Mouse (Mus musculus) limb, embryonic 10.5 days (tissue): ENCODE results near the gene Fos. TPM values are rescaled to one million over a fixed set of nuclear protein-coding genes. Genes with fewer than 3 reads are reported as not detected.

Source experiments
- DNase-seq: peaks from one replicate; pipeline ENCODE4 v3.0.0-alpha.2; 2017; ENCODE audit warnings: low spot score
- H3K27ac ChIP-seq: fragments of 300-500 bp; sonication (generic); 2 replicates; pipeline ENCODE4 v1.5.1; 2016; ENCODE audit warnings: mild to moderate bottlenecking
- H3K27me3 ChIP-seq: fragments of 300-500 bp; sonication (generic); 2 replicates; pipeline ENCODE4 v1.6.1; 2016; ENCODE audit warnings: low read depth, mild to moderate bottlenecking; ENCODE audit not compliant: poor library complexity, severe bottlenecking
- H3K36me3 ChIP-seq: fragments of 300-500 bp; sonication (generic); 2 replicates; pipeline ENCODE4 v1.6.1; 2016; ENCODE audit warnings: mild to moderate bottlenecking, moderate library complexity
- H3K4me1 ChIP-seq: fragments of 300-500 bp; sonication (generic); 2 replicates; pipeline ENCODE4 v1.6.1; 2016
- H3K4me3 ChIP-seq: fragments of 300-500 bp; sonication (generic); 2 replicates; pipeline ENCODE4 v1.5.1; 2016; ENCODE audit warnings: mild to moderate bottlenecking, moderate library complexity
- H3K9me3 ChIP-seq: fragments of 300-500 bp; sonication (generic); replicated peaks from 2 replicates; pipeline ENCODE4 v1.6.1; 2016; ENCODE audit warnings: mild to moderate bottlenecking
- WGBS: fragments of 180-500 bp; shearing (Covaris S2); methylation state at CpG from one replicate; pipeline ENCODE4 v1.1.7; 2016; 5-methylcytosine and 5-hydroxymethylcytosine counted together
- polyA plus RNA-seq: library from polyadenylated mRNA; unstranded; fragments of >200 nt; fragmentation: Nextera tagmentation; extraction: Ambion mirVana; gene quantifications from 2 replicates; pipeline ENCODE4 v1.2.1, GENCODE M21; 2016

Fos gene
- polyA plus RNA-seq, 1 experiment from 2014 or later = 0.76 TPM

DNA sequence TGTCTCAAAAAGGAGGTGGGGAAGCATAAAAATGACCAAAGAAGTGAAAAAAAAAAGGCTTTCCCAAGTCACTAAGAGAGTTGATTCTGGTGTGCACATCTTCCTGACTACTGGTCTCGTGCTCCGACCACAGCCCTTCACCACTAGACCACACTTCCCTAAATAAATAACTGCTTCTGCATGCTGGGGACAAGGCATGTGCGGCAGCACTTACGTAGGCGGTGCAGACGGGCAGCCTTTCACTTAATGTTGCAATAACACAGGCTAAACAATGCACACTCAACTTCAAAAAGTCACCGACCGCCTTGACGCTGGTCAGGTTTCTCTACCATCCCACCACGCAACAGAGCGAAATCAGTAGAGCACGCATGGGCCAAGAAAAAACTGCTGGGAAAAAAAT, 5.0 kb upstream of the Fos start:
- Histone ChIP-seq H3K27me3 (peaks cover 24% of the 10 kb centered on the region), H3K36me3 (no peaks in the 10 kb centered on the region), H3K4me3 (no peak overlapping the region), H3K9me3 (no peaks in the 10 kb centered on the region), H3K4me1 (peaks cover 26% of the 10 kb centered on the region), H3K27ac (no peak overlapping the region)
- 92% methylated on average over 12 of the region's 12 CpGs for WGBS
- DNase-seq = no peak

DNA sequence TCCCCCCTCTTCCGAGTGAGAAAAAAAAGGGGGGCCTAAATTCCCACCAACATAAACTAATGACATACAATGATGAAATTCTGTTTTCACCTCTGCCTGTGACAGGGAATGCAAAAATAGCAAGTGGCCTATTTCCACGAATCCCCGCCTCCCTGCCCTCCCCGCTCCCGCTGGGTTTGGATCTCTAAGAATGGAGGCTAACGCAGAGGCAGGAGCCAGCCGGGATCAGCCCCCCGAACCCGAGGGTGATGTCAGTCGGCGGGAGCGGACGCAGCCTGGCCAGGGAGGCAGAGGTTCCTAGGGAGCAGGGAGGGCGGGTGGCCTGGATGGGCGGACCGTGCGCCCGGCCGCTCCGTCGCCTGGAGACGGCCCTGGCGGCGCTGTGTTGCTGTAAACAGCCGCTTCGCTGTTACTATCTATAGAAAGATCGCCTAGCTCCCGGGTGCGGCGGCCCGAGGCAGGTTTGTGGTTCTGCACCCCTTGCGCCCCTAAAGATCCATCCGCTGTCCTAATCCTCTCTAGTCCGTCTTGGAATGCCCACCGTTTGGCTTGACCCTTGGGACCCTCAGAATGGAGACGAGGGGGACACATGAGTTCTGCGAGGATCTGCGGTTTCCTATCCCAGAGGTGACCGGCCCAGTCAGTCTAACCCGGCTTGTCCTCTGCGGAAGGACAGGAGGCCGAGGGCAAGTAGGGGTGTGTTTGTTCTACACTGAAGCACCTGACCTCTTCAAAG, 1.6 kb upstream of the Fos start:
- H3K9me3 ChIP-seq = no peaks in the 10 kb centered on the region
- peak overlapping the region; percentile 61 for H3K4me3 ChIP-seq
- peak overlapping the region; percentile 89 for H3K27ac ChIP-seq
- WGBS = under 1% methylated on average over 42 of the region's 42 CpGs
- H3K4me1 ChIP-seq = peaks cover 49% of the 10 kb centered on the region
- H3K27me3 ChIP-seq = peaks cover 55% of the 10 kb centered on the region
- no peaks in the 10 kb centered on the region for H3K36me3 ChIP-seq
- DNase-seq = peak; percentile 77

DNA sequence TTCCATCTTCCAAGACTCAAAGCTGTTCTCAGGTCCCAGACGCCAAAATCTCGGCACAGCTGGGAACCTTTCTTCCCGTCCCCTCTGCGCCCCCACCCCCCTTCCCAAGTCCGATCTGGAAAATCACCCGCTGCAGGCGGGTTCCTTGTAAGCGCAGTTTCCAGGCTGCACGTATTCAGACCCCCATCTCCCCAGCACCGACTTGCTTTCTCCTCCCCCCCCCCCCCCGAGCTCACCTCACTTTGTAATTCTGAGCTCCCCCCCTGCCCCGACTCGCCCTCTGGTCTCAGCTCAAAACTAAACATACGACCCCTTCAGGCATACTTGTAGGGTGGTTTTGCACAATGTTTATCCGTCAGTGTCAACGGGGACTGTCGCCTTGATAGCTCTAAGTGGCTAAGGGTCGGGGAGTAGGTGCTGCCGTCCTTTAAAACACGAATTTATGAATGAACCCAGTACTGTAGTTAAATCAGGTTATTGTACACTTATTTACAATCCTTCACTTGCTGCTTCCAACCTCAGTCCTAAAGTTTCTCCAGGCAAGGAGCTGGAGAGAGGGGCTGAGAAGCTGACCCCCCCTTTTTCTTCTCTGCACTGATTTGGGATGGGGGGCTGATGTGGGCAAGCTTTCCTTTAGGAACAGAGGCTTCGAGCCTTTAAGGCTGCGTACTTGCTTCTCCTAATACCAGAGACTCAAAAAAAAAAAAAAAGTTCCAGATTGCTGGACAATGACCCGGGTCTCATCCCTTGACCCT, 857 bp upstream of the Fos start:
- H3K4me1 ChIP-seq = peaks cover 49% of the 10 kb centered on the region
- peaks cover 60% of the 10 kb centered on the region for H3K27me3 ChIP-seq
- no peaks in the 10 kb centered on the region for H3K36me3 ChIP-seq

GRCm38 (mm10) chr12:85474298-85475231, 875 bp downstream of the Fos start:
- H3K27me3 ChIP-seq = peaks cover 64% of the 10 kb centered on the region
- peak overlapping the region; percentile 61 for H3K4me3 ChIP-seq
- H3K9me3 ChIP-seq = no peaks in the 10 kb centered on the region
- under 1% methylated on average over 49 of the region's 49 CpGs for WGBS
- H3K27ac ChIP-seq = peak overlapping the region; percentile 89
- peaks cover 60% of the 10 kb centered on the region for H3K4me1 ChIP-seq
- H3K36me3 ChIP-seq = no peaks in the 10 kb centered on the region
- no peak for DNase-seq

More for the DNA sequence above, 857 bp upstream of the Fos start:
- under 1% methylated on average over 22 of the region's 23 CpGs for WGBS
- no peak for DNase-seq
- H3K4me3 ChIP-seq = peak overlapping the region; percentile 61
- peak overlapping the region; percentile 89 for H3K27ac ChIP-seq
- no peaks in the 10 kb centered on the region for H3K9me3 ChIP-seq

DNA sequence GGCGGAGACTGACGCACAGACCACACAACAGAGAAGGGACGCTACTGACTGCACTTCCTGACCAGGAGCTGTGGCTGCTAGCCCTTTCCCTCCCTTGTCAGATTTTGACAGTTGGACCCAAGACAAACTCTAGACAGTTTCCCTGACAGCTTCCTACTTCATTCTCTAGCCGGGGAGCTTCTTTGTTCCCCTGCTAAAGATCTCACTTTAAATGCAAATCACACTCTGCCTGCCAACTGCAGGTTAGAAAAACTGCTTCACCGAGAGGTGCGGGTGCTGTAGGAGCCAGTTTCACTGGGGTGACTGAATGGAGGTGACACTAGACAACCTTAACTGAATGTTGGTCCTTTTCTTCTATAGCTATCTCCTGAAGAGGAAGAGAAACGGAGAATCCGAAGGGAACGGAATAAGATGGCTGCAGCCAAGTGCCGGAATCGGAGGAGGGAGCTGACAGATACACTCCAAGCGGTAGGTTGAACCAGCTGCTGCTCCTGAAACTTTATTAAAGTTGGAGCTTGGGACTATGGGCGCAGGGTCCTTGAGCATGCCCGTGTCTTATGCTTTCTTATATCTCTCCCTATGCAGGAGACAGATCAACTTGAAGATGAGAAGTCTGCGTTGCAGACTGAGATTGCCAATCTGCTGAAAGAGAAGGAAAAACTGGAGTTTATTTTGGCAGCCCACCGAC, 1.7 kb downstream of the Fos start:
- 10% methylated on average over 15 of the region's 16 CpGs for WGBS
- Histone ChIP-seq H3K27ac (no peak overlapping the region), H3K36me3 (no peaks in the 10 kb centered on the region), H3K27me3 (peaks cover 63% of the 10 kb centered on the region), H3K4me3 (peak overlapping the region; percentile 61), H3K9me3 (no peaks in the 10 kb centered on the region), H3K4me1 (peaks cover 64% of the 10 kb centered on the region)
- DNase-seq = no peak

- H3K27me3 ChIP-seq = peaks cover 55% of the 10 kb centered on the region
- 0 out of 2 replicates have a peak overlapping the region, but pooled peaks have one; percentile 32 for H3K27ac ChIP-seq
- 0 out of 2 replicates have a peak overlapping the region, but pooled peaks have one; percentile 4 for H3K4me3 ChIP-seq
- no peaks in the 10 kb centered on the region for H3K36me3 ChIP-seq
- 38% methylated on average over 23 of the region's 23 CpGs for WGBS
- peaks cover 64% of the 10 kb centered on the region for H3K4me1 ChIP-seq
- DNase-seq = no peak
- H3K9me3 ChIP-seq = no peaks in the 10 kb centered on the region
Observed at GRCm38 (mm10) chr12:85475920-85476828, 2.5 kb downstream of the Fos start.

GRCm38 (mm10) chr12:85477219-85477618, 3.5 kb downstream of the Fos start:
- 73% methylated on average over 4 of the region's 4 CpGs for WGBS
- DNase-seq = no peak
- Histone ChIP-seq H3K27ac (no peak overlapping the region), H3K4me1 (peaks cover 54% of the 10 kb centered on the region), H3K4me3 (no peak overlapping the region), H3K36me3 (no peaks in the 10 kb centered on the region), H3K27me3 (peaks cover 45% of the 10 kb centered on the region), H3K9me3 (no peaks in the 10 kb centered on the region)

- peaks cover 48% of the 10 kb centered on the region for H3K4me1 ChIP-seq
- no peak overlapping the region for H3K27ac ChIP-seq
- no peak overlapping the region for H3K4me3 ChIP-seq
- DNase-seq = no peak
- WGBS = 69% methylated on average over 3 of the region's 3 CpGs
- peaks cover 40% of the 10 kb centered on the region for H3K27me3 ChIP-seq
- H3K9me3 ChIP-seq = no peaks in the 10 kb centered on the region
- no peaks in the 10 kb centered on the region for H3K36me3 ChIP-seq
Observed at GRCm38 (mm10) chr12:85477804-85478203, 4.1 kb downstream of the Fos start.

DNA sequence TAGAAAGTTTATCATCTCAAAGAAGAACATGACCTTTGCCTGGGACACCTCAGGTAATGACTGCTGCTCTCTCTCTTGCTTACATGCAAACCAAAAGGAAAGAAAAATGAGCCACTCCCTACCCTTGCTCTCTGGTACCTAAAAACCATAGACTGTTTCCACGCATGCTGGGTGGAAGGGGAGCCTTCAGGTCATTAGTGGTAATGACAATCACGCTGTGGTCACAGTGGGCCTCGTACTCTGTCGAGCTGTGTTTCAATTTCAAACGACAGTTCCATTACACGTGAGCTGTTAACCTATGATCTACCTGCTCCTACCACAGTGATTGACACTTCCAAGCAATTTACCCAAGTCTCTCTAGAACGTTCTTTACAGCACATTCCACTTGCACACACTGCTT, 5.0 kb downstream of the Fos start:
- H3K9me3 ChIP-seq = no peaks in the 10 kb centered on the region
- no peak for DNase-seq
- H3K27me3 ChIP-seq = peaks cover 40% of the 10 kb centered on the region
- no peak overlapping the region for H3K27ac ChIP-seq
- no peak overlapping the region for H3K4me3 ChIP-seq
- H3K36me3 ChIP-seq = no peaks in the 10 kb centered on the region
- WGBS = 68% methylated on average over 7 of the region's 7 CpGs
- peaks cover 41% of the 10 kb centered on the region for H3K4me1 ChIP-seq

DNA sequence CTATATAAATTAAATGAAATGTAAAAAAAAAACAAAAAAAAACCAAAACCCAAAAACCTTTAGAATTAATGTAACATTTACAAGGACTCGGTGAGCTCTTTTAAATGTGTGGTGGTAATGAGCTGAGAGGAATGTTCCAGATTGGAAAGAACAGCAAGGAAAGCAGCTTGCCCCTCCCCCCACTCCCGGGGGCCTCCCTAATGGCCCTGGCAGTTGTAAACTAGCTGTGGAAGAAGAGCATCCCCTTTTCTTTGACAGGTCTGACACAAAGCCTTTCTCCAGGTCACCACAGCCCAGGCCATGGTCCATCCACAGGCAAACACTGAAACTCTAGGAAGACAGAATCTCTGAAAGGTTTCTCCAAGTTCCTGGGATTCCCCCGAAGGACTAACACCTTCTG, 5.5 kb downstream of the Fos start:
- H3K27ac ChIP-seq = no peak overlapping the region
- no peaks in the 10 kb centered on the region for H3K36me3 ChIP-seq
- H3K9me3 ChIP-seq = no peaks in the 10 kb centered on the region
- H3K4me3 ChIP-seq = no peak overlapping the region
- peaks cover 38% of the 10 kb centered on the region for H3K27me3 ChIP-seq
- no peak for DNase-seq
- 28% methylated on average over 3 of the region's 3 CpGs for WGBS
- peaks cover 36% of the 10 kb centered on the region for H3K4me1 ChIP-seq

- Histone ChIP-seq H3K4me3 (no peak overlapping the region), H3K9me3 (no peaks in the 10 kb centered on the region), H3K27me3 (0 out of 2 replicates have a peak, but pooled peaks cover under 1% of the 10 kb centered on the region), H3K4me1 (peaks cover 36% of the 10 kb centered on the region), H3K27ac (no peak overlapping the region), H3K36me3 (no peaks in the 10 kb centered on the region)
- no peak for DNase-seq
- 40% methylated on average over 4 of the region's 4 CpGs for WGBS
Observed at GRCm38 (mm10) chr12:85483155-85483554, 9.5 kb downstream of the Fos start.
